Mouse (Mus musculus) regulatory T cell (primary cell): ENCODE results near the gene Ssu72.
"Not testable (repeated sequence)": the region's sequence is repeated elsewhere in the genome, so short reads cannot be mapped to it uniquely, and the experiment has no call there.

Source experiments
- in situ Hi-C: fragments of 300-600 bp; cut with MboI, MseI; formaldehyde crosslinking; loops from one replicate; pipeline ENCODE4 v1.15.1; 2025; ENCODE audit warnings: high pct_unique_total_duplicates

The Ssu72 gene

DNA sequence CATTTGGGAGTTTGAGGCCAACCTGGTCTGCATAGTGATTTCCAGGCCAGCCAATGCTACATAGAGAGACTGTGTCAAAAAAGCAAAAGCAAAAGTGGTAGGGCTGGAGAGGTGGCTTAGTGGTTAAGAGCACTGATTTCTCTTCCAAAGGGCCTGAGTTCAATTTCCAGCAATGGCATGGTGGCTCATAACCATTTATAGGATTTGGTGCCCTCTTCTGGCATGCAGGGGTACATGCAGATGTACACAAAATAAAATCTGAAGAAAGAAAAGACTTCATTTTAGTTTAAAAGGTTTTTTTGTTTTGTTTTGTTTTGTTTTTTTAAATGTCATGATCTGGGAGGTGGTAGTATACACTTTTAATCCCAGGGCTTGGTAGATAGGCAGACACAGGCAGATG, 4.2 kb upstream of the Ssu72 start:
- in situ Hi-C loops, result no loop called here

DNA sequence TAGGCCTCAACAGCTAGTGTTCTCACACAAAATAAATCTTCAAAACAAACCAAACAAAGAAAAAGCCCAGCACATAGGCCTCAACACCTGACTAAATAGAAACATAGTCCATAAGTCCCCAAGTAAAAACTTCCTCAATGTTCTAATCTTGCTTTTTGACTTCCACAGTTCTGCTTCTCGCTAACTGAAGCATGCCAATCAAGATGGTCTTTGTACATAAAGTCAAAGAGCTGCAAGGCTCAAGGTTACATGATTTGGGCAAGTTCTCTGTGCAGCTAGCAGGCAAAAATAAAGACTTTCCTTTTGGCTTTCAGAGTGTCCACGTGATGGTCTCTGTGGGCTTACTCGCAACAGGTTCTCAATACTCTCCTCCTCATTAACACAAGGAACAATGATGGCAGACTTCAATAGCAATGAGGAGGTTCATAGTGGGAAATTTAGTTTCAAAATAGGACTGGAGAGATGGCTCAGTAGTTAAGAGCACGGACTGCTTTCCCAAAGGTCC, 1.1 kb upstream of the Ssu72 start:
- in situ Hi-C loops, result no loop called here

DNA sequence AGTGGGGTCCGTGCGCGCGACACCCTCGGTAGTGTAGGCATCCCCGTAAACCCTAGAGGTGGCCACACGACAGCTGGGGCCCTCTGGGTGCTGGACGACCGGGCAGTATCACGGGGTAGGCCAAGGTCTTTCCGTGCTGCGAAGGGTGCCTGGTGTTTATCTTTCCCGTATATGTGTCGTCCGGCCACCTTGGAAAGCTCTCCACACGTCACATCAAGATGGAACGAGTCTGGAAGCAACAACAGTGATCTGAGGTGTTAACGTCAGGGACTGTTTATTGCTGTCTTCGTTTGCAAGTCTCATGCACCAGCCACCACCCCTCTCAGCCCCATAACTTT, 961 bp downstream of the Ssu72 start:
- in situ Hi-C loops, result no loop called here

DNA sequence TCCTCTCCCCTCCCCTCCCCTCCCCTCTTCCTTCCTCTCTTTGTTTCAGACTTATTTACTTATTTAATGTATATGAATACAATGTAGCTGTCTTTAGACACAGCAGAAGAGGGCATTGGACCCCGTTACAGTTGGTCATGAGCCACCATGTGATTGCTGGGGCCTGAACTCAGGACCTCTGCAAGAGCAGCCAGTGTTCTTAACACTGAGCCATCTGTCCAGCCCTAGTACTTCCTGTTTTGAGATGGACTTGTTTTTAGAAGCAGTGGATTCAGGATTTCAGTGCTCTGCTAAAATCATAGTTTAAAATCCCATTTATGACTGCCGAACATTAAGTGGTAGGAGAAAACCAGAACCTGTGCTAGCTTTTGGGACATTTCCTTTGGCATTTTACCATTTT, 4.0 kb downstream of the Ssu72 start:
- in situ Hi-C loops, result no loop called here

DNA sequence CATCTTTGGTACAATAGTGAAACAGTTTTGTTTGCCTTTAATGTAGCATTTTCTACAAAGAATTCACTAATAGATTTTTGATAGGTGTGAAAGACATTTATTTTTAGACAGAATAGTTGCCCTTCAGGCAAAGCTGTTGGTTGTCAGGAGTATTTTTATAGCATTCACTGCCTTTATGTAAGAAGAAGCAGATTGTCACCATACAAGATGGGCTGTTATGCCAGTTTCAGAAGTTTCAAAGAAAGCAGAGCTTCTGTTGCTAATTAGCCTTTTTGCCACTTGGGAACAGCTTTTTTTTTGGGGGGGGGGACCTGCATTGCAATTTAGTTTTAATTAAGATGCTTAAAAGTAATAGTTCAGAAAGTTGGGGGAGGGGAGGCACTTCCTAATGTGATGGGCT, 4.4 kb downstream of the Ssu72 start:
- in situ Hi-C loops, result no loop called here

DNA sequence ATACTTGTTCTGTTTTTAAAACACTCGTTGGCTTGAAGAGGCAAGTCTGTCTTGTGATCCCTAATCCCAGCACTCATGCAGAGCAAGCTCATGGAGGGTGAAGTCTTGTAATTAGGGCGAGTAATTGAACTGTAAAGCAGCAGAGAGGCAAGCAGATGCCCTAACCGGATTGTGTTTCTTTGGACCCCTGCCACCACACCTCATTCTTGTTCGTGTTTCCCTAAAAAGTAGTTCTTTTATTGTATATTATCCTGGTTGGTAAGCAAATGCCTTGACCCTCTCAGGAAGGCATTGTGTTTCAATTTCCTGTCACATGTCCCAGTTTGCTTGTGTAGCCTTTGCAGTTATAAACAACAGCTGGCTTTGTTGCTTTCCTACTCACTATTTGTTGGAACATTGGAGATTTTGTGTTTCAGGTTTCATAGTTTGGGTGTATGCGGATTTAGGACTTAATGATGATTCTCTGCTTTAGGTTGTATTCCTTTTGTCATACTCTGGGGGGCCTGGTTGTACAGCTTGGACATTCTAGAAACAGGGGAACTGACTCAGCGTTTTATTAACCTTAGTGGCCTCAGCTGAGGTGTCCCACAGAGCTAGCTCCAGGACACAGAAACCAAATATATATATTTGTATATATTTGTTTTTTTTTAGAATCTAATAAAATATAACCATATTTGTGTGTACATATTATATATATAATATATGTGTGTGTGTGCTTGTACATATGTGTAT, 6.1 kb downstream of the Ssu72 start:
- in situ Hi-C loops, result no loop called here

DNA sequence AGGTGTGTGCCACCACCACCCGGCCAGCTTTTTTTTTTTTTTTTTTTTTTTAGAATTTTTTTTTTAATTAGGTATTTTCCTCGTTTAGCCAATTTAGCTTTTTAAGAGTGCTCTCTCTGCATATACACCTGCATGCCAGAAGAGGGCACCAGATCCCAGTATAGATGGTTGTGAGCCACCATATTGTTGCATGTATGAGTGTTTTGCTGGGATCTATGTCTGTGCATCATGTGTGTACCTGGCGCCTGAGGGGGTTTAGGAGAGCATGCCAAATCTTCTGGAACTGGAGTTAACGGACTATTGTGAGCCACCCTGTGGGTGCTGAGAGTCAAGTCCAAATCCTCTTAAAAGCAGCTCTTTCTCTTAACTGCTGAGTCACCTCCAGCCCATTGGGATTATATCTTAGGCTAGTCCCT, 17.1 kb downstream of the Ssu72 start:
- in situ Hi-C loops, result loop anchor here (5.0 kb wide), 1 partner anchor 46 kb away; no protein-coding TSS in a partner anchor

DNA sequence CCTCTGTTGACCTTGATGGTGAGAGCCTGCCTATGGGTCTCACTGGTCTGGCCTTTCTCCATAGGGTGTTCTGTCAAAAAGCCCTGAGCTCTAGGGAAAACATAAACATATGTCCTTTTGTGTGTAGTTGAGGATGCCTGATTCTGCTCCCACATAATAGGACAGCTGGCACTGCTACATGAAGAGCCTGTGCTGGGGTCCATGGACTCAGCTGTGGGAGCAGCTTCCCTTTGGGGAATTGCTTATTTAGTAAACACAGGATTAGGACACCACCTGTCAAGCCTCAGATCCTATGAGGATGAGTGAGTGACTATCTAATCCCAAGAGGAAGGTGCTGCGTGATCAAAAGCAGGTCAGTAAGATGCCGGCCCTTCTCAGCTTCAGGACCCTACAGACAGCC, 23.4 kb downstream of the Ssu72 start:
- in situ Hi-C loops, result no loop called here

DNA sequence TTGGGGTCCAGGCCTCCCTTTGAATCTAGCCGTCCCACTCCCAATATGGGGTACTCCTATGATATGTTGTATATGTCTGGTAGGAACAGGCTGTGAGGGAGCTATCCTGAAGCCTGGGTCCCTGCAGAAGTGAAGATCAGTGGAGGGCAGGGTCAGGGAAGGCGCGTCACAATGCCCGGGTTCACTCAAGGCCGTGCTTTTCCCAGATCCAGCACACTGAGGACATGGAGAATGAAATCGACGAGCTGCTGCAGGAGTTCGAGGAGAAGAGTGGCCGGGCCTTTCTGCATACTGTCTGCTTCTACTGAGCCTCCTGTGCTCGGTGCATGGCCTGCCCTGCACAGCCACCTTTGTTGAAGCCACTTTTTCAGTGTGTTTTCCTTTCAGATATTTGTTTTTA, 28.7 kb downstream of the Ssu72 start:
- in situ Hi-C loops, result no loop called here

DNA sequence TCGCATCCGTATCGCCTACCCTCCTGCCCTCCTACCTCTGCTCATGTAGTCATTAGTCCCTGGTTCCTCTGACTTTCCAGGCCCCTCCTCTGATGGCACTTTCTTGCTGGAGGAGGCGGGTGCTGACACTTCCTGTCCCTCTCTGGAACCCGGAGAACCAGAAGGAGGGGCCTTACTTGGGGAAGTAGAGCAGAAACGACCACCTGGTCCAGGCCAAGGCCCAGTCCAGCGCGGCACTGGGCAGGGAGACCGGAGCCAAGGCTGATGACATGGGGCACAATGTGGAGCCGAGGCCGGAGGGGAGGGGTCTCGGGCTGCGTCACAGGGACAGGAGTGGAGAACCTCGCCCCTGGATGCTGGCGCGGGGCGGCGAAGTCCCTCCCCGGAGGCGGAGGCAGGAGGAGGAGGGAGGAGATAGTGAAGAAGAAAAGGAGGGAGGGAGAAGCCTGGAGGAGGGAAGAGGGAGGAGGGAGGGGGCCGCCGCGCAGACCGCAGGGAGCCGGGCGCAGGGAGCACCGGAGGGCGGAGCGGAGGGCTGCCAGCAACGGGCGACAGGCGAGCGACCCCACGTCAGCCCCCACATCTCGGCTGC, 29.8 kb downstream of the Ssu72 start, which contains the start of gene Tmem240:
Gene Tmem240, plus strand, starts transcription at position 451 of the 592 bp plus-strand sequence.
- in situ Hi-C loops, result no loop called here

DNA sequence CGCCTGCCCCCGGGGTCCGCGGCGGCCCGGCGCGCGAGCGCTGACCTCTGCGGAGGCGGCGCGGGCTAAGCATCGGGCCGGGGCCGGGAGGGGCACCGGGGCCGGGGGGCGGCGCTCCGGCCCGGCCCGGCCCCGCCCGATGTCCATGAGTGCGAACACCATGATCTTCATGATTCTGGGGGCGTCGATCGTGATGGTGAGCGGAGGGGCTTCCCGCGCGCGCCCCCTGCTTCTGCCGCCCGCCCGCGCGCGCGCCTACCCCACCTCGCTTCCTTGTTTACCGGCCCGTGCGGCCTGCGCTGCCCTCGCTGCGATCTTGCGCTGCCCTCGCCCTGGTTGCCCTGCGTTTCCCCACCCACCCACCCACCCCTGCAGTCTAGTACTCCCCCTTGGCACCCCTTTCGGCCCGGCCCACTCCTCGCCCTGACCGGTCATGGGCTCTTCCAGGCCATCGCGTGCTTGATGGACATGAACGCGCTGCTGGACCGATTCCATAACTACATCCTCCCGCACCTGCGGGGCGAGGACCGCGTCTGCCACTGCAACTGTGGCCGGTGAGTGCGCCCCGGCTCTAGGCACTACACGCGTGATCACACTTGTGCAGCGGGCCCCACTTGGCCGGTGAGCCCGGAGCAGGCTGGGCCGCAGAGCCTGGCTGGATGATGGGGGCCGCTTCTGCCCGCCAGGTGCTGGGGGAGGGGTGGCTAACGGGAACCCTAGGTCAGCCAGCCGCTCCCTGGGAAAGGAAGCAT, 30.5 kb downstream of the Ssu72 start:
- in situ Hi-C loops, result no loop called here

DNA sequence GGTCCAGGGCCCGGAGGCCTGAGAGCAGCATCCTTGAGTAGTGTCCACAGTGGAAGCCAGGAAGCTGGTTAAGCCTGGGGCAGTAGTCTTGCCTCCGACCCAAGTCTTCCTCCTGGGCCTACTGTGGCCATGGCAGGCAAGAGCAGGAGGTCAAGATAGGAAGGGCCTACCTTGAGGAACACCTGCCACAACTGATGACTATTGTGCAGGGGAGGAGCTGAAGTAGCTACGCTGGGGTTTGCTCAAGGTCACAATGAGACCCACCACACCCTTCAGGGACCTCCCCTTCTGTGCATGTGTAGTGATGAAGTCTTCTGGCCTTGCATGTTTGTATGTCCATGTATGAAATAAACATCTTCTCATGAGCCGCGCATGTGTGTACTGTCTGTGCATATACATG, 31.2 kb downstream of the Ssu72 start:
- in situ Hi-C loops, result no loop called here

DNA sequence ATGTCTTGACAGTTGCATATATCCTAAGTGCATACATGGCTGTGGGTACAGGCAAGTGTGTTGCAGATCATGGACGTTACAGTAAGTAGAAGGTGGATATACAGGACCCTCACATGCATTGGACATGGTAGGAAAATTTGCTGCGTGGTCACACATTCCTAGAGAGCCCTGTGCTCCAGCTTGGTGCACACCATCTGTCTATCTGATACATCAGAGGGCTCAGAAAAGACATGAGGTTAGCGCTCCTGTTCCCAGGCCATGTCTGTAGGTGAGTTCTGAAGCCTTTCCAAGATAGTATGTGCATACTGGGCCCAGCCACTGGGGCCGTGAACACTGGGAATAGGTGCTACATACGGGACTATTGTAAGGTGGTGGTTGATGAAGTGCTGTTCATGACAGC, 31.8 kb downstream of the Ssu72 start:
- in situ Hi-C loops, result no loop called here

DNA sequence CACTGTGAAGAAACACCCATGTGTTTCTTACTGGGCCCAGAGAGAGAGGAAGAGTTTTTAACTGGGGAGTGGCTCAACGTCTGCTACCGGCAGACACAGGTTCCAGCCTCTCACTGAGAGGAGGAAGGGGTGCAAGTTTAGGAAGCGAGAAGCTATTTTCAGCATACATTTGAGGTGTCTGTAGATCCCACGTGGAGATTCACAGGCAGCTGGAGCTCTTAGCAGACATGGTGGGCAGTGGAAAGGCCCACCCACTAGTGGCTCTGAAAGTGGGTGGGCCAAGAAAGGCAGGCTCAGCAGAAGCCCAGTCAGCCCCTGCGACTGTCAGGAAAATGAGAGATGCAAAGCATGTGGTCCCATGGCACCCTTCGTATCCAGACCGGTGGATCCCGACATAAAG, 33.7 kb downstream of the Ssu72 start:
- in situ Hi-C loops, result no loop called here

DNA sequence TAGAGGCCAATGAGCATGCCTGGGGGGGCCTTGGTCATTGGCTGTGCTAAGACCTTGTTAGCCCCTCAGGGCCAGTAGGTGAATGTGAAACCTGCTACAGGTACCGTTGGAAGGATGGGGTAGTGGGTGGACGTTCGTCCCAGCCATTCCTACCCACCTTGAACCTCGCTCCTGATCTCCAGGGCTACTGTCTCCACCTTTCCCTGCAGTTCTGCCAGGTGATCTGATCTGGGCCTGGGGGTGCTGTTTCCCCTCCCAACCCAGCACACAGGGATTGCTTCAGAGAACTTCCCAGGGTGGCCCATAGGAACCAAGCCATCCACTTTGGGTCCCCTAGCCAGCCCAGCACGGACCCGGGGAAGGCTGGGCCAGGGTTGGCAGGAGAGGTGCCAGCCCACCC, 34.6 kb downstream of the Ssu72 start:
- in situ Hi-C loops, result no loop called here

DNA sequence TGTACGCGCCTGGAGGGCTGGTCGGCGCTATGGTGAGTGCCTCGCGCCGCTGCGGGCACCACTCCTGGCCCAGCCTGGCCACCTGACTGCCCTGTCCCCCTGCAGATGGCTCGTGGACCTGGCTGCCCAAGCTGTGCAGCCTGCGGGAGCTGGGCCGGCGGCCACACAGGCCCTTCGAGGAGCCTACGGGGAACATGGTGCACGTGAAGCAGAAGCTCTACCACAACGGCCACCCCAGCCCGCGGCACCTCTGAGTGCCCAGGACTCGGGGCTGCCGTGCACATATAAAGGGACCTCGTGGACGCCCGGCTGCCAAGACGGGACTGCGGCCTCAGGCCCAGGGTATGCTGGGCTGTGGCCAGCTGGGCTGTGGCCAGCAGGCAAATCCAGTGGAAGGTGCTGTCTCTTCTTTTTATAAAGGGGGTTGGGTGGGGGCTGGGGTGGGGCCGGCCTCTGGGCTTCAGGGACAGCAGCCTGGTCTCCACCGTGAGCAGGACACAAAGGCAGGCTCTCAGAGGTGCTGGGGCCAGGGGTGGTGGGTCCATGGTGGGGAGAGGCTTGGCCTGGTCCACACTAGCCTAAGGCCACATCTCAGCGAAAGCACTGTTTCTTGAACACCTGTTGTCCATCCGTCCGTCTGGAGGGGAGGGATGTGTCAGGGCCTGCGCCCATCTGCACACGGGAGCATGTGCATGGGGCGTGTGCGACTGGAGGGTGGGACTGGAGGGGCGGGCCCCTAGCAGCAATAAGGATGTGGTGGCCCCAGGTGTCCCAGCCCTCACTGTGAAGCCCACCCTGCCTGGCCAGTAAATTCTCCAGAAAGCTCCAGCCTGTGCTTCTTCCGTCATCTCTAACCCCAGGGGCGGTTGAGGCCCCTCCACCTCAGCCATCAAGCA, 35.4 kb downstream of the Ssu72 start:
- in situ Hi-C loops, result no loop called here

DNA sequence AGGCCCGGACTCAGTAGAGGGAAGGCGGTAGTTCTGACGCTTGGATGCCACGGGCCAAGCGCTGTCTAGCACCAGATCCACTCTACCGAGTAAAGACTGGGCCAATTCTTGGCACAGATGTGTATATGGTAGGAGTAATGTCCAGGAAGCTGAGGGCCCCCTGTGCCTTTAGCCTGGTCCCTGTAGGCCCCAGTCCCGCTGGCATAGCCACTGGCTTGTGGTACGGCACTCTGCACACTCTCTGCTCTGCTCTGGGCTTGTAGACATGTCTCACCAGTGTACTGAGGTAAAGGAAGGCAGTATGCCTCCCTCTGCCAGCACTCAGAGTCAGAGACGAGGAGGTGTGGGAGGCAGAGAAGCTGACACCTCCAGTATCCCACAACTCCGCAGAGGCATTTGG, 36.1 kb downstream of the Ssu72 start:
- in situ Hi-C loops, result not testable (repeated sequence)

DNA sequence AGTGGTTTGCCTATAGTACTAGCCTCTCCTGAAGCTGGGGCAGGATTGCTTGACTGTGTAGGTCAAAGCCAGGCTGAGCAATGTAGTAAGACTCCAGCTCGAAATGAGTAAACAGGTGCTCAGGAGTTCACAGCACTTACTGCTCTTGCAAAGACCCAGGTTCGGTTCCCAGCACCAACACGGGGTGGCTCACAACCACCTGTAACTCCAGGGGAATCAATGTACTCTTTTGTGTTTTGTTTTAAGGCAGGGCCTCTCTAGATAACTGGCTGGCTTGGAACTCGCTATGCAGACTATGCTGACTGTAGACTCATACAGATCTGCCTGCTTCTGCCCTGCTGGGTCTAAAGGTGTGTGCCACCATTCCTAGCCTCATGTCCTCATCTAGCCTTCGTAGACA, 38.1 kb downstream of the Ssu72 start:
- in situ Hi-C loops, result no loop called here

DNA sequence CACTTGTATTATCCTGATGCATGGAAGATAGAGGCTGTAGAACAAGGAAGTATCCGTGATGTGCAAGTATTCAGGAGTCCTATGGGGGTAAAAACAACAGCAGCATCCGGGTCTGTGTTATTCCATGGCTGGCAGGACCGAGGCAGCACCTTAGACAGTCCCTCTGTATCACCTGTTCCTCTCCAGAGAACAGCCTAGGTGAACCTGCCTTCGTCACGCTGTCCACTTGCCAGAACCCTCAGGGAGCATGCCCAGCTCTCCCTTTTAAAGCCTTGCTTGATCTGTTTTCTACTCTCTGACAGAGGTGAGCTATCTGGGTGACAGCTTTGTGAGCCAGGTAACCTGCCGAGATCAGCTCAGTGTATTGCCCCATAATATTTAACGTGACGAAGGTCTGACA, 39.9 kb downstream of the Ssu72 start:
- in situ Hi-C loops, result no loop called here

DNA sequence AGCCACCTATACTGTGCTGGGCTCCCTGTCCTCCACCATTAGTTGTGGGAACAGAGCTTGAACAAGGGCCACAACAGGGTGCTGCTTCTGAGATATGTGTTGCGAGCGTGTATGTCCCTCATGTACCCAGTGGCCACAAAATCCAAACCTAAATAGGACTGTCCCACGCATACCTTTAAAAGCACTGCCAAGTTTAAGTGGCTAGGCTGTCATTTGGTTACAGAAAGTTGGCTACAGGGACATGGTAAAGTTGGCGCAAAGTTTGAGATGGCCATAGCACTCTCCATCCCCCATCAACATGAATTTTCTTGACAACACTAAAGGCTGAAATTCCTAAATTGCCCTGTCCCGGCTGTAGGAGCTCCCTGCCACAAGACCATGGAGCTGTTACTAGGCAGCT, 40.5 kb downstream of the Ssu72 start:
- in situ Hi-C loops, result no loop called here

DNA sequence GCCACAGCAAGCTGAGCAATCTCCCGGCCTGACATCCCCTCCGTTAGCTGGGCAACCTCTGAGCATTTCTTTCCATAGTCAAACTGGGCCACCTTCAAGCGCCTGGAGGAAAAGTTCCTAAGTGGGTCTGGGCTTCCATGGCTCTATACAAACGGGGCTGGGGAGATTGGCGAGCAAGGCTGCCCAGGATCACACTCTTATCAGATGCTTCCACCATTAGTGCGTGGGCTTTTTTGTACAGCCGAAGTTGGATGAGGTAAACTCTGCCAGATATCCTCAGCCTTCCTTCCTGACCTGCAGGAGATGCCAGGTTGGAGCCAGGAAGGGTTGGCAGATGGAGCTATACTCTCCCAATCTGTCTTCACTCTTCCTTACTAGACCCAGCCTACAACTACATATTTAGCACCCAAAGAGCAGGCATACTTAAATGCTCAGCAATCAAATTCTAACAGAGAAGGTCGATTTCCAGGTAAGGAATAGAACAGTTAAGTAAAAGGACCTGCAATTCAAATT, 41.5 kb downstream of the Ssu72 start:
- in situ Hi-C loops, result no loop called here
